Mouse (Mus musculus) skeletal muscle tissue, adult 2 months (tissue): Measurements from ENCODE around the gene Tubd1.

Experiments used
- DNase-seq: peaks from one replicate; pipeline ENCODE4 v3.0.0-alpha.2; 2012; ENCODE audit warnings: low read depth, low spot score

Tubd1 gene

GRCm38 (mm10) chr11:86599378-86600208 is 54.8 kb downstream of the Tubd1 start:
- DNase-seq, result no peak

DNA sequence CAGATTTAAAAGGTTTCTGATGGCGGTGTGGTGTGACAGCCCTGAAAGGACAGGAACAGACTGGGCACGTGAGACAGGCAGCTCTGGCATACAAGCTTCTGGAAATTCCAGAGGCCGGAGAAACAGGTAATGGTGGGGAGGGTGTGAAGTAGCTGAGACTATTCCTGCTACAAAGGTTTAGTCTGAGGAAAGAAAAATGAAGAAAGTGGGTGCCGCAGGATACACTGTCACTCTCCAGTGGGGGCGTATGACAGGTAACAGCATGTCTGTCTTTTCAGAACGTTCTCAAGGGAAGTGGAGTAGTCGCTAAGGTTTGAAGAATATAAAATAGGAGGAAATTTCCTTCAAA is 55.4 kb downstream of the Tubd1 start:
- no peak for DNase-seq

DNA sequence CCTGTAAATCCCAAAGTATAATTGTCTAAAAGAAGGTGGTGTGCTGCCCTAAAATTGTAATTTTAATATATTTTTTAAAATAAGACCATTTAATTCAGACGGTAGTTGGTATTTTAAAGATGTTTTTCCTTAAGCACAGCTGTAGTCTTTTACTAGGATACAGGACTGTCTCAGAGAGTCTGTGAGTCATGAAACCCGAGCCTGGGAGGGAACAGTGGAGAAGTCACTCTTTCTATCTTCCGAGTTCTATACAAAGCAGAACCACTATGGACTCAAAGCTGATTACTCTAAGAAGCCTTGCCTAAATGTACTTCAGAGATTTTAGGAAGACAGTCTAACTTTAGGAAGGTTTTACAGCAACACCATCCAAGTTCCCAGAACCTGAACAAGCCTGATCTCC is 57.3 kb downstream of the Tubd1 start:
- no peak for DNase-seq

DNA sequence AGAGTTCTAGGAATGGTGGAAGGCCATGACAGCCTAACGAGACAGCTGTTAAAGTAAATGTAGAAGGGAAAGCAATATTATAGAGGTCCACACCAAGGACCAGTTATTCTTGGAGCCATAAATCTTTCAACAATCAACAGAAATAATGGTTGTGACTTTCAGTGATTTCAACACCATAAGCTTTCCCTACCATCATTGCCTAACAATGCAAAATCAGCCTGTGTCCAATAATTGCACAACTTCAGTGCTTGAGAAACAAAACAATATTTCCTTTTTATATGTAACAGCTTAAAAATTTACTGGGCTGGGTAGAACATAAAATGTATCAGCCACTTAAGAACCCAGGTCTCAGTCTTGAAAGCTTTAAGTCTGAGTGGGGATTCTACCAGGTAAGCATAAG is 58.9 kb downstream of the Tubd1 start:
- no peak for DNase-seq

- no peak for DNase-seq
These were observed 59.5 kb downstream of the Tubd1 start for GRCm38 (mm10) chr11:86604289-86604688.

- DNase-seq, result no peak
These were observed 60.1 kb downstream of the Tubd1 start for GRCm38 (mm10) chr11:86604732-86605520.

DNA sequence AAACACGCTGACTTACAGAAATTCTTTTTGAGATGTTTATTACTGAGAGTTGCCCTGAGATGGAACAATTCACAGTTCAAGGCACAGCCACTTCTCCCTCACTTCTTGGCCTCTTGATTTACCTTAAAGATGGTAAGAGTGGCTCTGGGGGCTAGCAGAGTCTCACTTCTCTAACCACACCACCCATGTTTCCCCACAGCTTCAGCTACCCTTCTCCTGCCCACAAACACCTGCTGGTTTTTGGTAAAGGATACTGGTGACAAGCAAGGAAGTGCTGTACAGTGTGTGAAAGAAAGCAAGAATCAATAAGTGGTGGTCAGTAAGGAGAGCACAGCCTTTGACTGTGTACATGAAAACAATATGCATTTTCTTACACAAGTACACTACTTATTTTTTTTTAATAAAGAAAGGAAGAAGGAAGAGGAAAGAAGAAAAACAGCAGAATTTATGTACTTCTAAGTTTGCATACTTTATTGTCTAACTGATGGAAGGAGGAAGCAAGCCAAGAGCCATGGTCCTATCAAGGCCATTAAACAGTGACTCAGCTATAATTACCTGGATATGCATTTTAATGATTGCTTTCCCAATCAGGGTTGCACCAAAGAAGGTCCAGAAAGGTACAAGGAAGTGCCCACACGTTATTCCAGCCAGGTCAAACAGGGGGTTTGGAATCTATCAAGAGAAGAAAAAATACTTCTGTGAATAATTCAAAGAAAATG is 62.0 kb downstream of the Tubd1 start:
- DNase-seq, result no peak

DNA sequence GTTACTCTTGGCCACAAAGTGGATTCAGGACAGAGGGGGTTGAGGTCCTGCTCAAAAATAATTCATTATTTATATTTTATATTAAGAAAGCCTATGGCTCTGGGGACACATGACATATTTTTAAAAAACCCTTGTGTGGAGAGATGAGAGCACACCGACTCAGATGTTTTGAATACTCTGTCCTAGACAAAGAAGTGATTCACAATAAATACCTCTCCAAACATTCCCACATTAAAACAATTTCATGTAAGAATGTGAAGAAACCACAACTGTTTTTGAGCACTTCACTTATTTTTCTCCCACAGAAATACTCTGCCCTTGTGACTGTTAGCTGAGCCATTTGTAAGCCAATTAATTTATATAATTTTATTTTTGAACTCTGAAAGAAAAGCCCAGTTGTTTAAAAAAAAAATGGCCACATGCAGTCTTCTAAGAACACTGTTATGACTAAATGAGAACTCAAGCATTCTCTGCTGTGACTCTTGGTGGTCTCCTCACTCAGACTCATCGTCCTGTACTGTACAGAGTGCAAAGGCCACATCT is 63.1 kb downstream of the Tubd1 start:
- no peak for DNase-seq

- DNase-seq, result no peak
These were observed 65.4 kb downstream of the Tubd1 start for GRCm38 (mm10) chr11:86610239-86610638.

GRCm38 (mm10) chr11:86611991-86612390 is 67.2 kb downstream of the Tubd1 start:
- no peak for DNase-seq

DNA sequence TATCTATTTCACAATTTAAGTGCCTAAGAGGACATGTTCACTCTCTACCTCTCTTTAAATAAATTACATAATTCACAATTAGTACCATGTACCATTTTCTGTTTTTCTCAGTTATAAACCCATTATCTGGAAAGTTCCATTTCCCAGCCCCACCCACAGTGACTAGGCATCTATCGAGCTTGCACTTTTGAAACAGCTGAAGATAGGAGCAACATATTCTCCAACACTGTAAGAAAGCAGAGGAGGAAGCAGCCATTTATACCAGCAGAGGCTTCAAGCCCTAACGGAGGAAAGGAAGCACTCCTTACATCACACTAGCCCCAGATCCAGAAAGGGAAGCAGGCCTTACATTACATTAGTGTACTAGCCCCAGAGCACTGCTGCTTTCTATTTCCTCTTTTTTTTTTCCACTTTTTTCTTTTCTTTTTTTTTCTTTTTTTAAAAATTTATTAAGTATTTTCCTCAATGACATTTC is 69.3 kb downstream of the Tubd1 start:
- peak; percentile 42 for DNase-seq

DNA sequence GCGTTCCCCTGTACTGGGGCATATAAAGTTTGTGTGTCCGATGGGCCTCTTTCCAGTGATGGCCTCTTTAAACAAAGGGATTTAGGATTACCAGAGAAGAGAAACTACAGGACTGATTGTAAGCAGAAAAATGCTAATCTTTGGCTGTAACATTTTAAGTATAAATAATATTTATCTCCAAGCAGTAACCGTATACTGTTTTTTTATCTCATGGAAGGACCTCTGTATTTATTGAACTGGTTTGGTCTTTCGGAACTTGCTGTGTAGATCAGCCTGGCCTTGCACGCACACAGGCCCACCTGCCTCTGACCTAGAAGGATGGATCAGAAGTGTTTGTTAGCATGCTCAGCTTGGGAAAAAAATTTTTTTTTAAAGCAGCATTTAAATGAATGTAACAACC is 69.8 kb downstream of the Tubd1 start:
- no peak for DNase-seq
